Mouse (Mus musculus) kidney, embryonic 14.5 days (tissue): Measurements from ENCODE around the gene Mob3c. TPM values are rescaled to one million over a fixed set of nuclear protein-coding genes. Genes with fewer than 3 reads are reported as not detected.

Experiments used
- ATAC-seq: fragments of 200-750 bp; cut with Nextera tagmentation; 2 replicates; pipeline ENCODE4 v1.8.0; 2017; ENCODE audit warnings: moderate number of reproducible peaks, mild to moderate bottlenecking, moderate TSS enrichment, moderate library complexity; ENCODE audit not compliant: low FRiP score, low TSS enrichment
- H3K27ac ChIP-seq: fragments of 300-500 bp; sonication (generic); 2 replicates; pipeline ENCODE4 v1.5.1; 2014; ENCODE audit warnings: low read depth, mild to moderate bottlenecking, low read length, moderate library complexity, mixed read lengths
- H3K27me3 ChIP-seq: fragments of 300-500 bp; sonication (generic); 2 replicates; pipeline ENCODE4 v1.6.1; 2014; ENCODE audit warnings: mild to moderate bottlenecking, low read length; ENCODE audit not compliant: control insufficient read depth, insufficient read depth
- H3K36me3 ChIP-seq: fragments of 300-500 bp; sonication (generic); 2 replicates; pipeline ENCODE4 v1.6.1; 2014; ENCODE audit warnings: low read length, mixed read lengths; ENCODE audit not compliant: control insufficient read depth, insufficient read depth
- H3K4me1 ChIP-seq: fragments of 300-500 bp; sonication (generic); 2 replicates; pipeline ENCODE4 v1.6.1; 2014; ENCODE audit warnings: low read length, mixed read lengths; ENCODE audit not compliant: control insufficient read depth, insufficient read depth
- H3K4me2 ChIP-seq: fragments of 300-500 bp; sonication (generic); replicated peaks from 2 replicates; pipeline ENCODE4 v1.6.1; 2014; ENCODE audit warnings: low read depth, mild to moderate bottlenecking, low read length
- H3K4me3 ChIP-seq: fragments of 300-500 bp; sonication (generic); 2 replicates; pipeline ENCODE4 v1.5.1; 2014; ENCODE audit warnings: mild to moderate bottlenecking, low read length
- H3K9ac ChIP-seq: fragments of 300-500 bp; sonication (generic); 2 replicates; pipeline ENCODE4 v1.6.1; 2014; ENCODE audit warnings: low read depth, mild to moderate bottlenecking, low read length, moderate library complexity
- H3K9me3 ChIP-seq: fragments of 300-500 bp; sonication (generic); 2 replicates; pipeline ENCODE4 v1.6.1; 2016; ENCODE audit warnings: low read length; ENCODE audit not compliant: control insufficient read depth
- WGBS: fragments of 180-500 bp; shearing (Covaris S2); extraction: QIAGEN DNeasy Blood & Tissue Kit; methylation state at CpG from one replicate; pipeline ENCODE4 v1.1.7; 2014; 5-methylcytosine and 5-hydroxymethylcytosine counted together
- polyA plus RNA-seq: library from polyadenylated mRNA; unstranded; fragments of >200 nt; fragmentation: Nextera tagmentation; extraction: Ambion mirVana; gene quantifications from 2 replicates; pipeline ENCODE4 v1.2.1, GENCODE M21; 2014

Gene Mob3c
- 9.4 and 9.9 TPM in 2 replicates for polyA plus RNA-seq

GRCm38 (mm10) chr4:115827888-115828571 is at the start of gene Mob3c:
Mob3c (plus strand) TSS chr4:115828092.
- H3K4me3 ChIP-seq = peak within 1 kb of the TSS; percentile 81
- peak; percentile 96 for ATAC-seq
- peaks cover 12% of the 10 kb centered on the region for H3K36me3 ChIP-seq
- peak within 1 kb of the TSS; percentile 71 for H3K4me2 ChIP-seq
- no peaks in the 10 kb centered on the region for H3K27me3 ChIP-seq
- WGBS = under 1% methylated on average over 51 of the region's 57 CpGs
- peaks cover 8% of the 10 kb centered on the region; the same call in 1 of the 2 replicates for H3K4me1 ChIP-seq
- H3K27ac ChIP-seq = peak within 1 kb of the TSS; percentile 85
- peak within 1 kb of the TSS; percentile 75 for H3K9ac ChIP-seq
- no peaks in the 10 kb centered on the region for H3K9me3 ChIP-seq

- Histone ChIP-seq H3K36me3 (peaks cover 7% of the 10 kb centered on the region; the same call in 1 of the 2 replicates), H3K4me1 (peaks cover 4% of the 10 kb centered on the region), H3K4me3 (no peak overlapping the region), H3K27me3 (no peaks in the 10 kb centered on the region), H3K9ac (no peak overlapping the region), H3K4me2 (no peak overlapping the region), H3K27ac (no peak overlapping the region), H3K9me3 (no peaks in the 10 kb centered on the region)
- ATAC-seq = no peak
- 36% methylated on average over 6 of the region's 6 CpGs for WGBS
Measured at GRCm38 (mm10) chr4:115780269-115780668, 47.6 kb upstream of the Mob3c start.

- ATAC-seq = no peak
- Histone ChIP-seq H3K4me1 (peaks cover 7% of the 10 kb centered on the region), H3K36me3 (peaks cover 7% of the 10 kb centered on the region; the same call in 1 of the 2 replicates), H3K9me3 (no peaks in the 10 kb centered on the region), H3K27ac (no peak within 1 kb of the TSS), H3K4me3 (no peak within 1 kb of the TSS), H3K9ac (no peak within 1 kb of the TSS), H3K4me2 (no peak within 1 kb of the TSS), H3K27me3 (no peaks in the 10 kb centered on the region)
- 87% methylated on average over 3 of the region's 3 CpGs for WGBS
Measured at GRCm38 (mm10) chr4:115780918-115781317, 47.0 kb upstream of the Mob3c start, which contains the start of gene Tex38. Tex38 (minus strand) TSS chr4:115781018.

- WGBS = 86% methylated on average over 5 of the region's 5 CpGs
- H3K9me3 ChIP-seq = no peaks in the 10 kb centered on the region
- ATAC-seq = no peak
- H3K4me3 ChIP-seq = no peak overlapping the region
- no peaks in the 10 kb centered on the region for H3K27me3 ChIP-seq
- peaks cover 8% of the 10 kb centered on the region for H3K4me1 ChIP-seq
- peaks cover 7% of the 10 kb centered on the region; the same call in 1 of the 2 replicates for H3K36me3 ChIP-seq
- no peak overlapping the region for H3K9ac ChIP-seq
- no peak overlapping the region for H3K27ac ChIP-seq
- H3K4me2 ChIP-seq = no peak overlapping the region
Measured at GRCm38 (mm10) chr4:115782026-115782805, 45.7 kb upstream of the Mob3c start.

- H3K4me1 ChIP-seq = peaks cover 8% of the 10 kb centered on the region
- H3K27ac ChIP-seq = peak within 1 kb of the TSS; percentile 24; the same call in 1 of the 2 replicates
- peaks cover 14% of the 10 kb centered on the region; the same call in 1 of the 2 replicates for H3K36me3 ChIP-seq
- H3K27me3 ChIP-seq = no peaks in the 10 kb centered on the region
- H3K4me2 ChIP-seq = peak within 1 kb of the TSS; percentile 79
- ATAC-seq = peak; percentile 93
- peak within 1 kb of the TSS; percentile 84 for H3K9ac ChIP-seq
- peak within 1 kb of the TSS; percentile 72 for H3K4me3 ChIP-seq
- H3K9me3 ChIP-seq = no peaks in the 10 kb centered on the region
- under 1% methylated on average over 48 of the region's 69 CpGs for WGBS
Measured at GRCm38 (mm10) chr4:115784769-115785510, 43.0 kb upstream of the Mob3c start, which contains the start of gene Atpaf1. Atpaf1 (plus strand) TSS chr4:115784812.

- no peaks in the 10 kb centered on the region for H3K27me3 ChIP-seq
- no peak overlapping the region for H3K27ac ChIP-seq
- H3K4me3 ChIP-seq = peak overlapping the region; percentile 72
- 58% methylated on average over 7 of the region's 7 CpGs for WGBS
- H3K9me3 ChIP-seq = no peaks in the 10 kb centered on the region
- H3K9ac ChIP-seq = peak overlapping the region; percentile 84
- H3K36me3 ChIP-seq = peaks cover 20% of the 10 kb centered on the region; the same call in 1 of the 2 replicates
- peak; percentile 33 for ATAC-seq
- H3K4me2 ChIP-seq = peak overlapping the region; percentile 79
- H3K4me1 ChIP-seq = peaks cover 8% of the 10 kb centered on the region
Measured at GRCm38 (mm10) chr4:115785511-115786034, 42.3 kb upstream of the Mob3c start.

GRCm38 (mm10) chr4:115790864-115791263 is 37.0 kb upstream of the Mob3c start:
- Histone ChIP-seq H3K36me3 (peaks cover 55% of the 10 kb centered on the region), H3K4me2 (no peak overlapping the region)
- 78% methylated on average over 3 of the region's 3 CpGs for WGBS

GRCm38 (mm10) chr4:115795360-115795759 is 32.5 kb upstream of the Mob3c start:
- H3K36me3 ChIP-seq = peaks cover 67% of the 10 kb centered on the region
- H3K9me3 ChIP-seq = no peaks in the 10 kb centered on the region
- H3K4me2 ChIP-seq = no peak overlapping the region
- 48% methylated on average over 3 of the region's 3 CpGs for WGBS
- H3K4me1 ChIP-seq = no peaks in the 10 kb centered on the region
- no peak overlapping the region for H3K9ac ChIP-seq
- ATAC-seq = no peak
- no peak overlapping the region for H3K27ac ChIP-seq
- no peaks in the 10 kb centered on the region for H3K27me3 ChIP-seq
- no peak overlapping the region for H3K4me3 ChIP-seq

More at GRCm38 (mm10) chr4:115790864-115791263, 37.0 kb upstream of the Mob3c start:
- Histone ChIP-seq H3K4me1 (peaks cover 1% of the 10 kb centered on the region; the same call in 1 of the 2 replicates), H3K9me3 (no peaks in the 10 kb centered on the region), H3K9ac (no peak overlapping the region), H3K27ac (no peak overlapping the region), H3K4me3 (no peak overlapping the region), H3K27me3 (no peaks in the 10 kb centered on the region)
- ATAC-seq = no peak
